Mouse (Mus musculus) heart, adult 8-10 months (tissue): ENCODE measurements at regions not wholly inside any gene's neighbourhood (a gene's known extent, or its start where the extent isn't known, plus 50 kb on each side); places are given as distances from the start of the nearest gene placed in this dataset.
A peak's percentile ranks its signal among the peaks of the same experiment; 100 is the strongest.

ENCODE experiments used
- DNase-seq: peaks from one replicate; pipeline ENCODE4 v3.0.0; 2022; ENCODE audit warnings: low spot score

GRCm38 (mm10) chr13:113536306-113536705, 82.1 kb downstream of the Snx18 start:
- DNase-seq = no peak

GRCm38 (mm10) chr13:113534664-113535455, 83.5 kb downstream of the Snx18 start:
- DNase-seq = no peak

GRCm38 (mm10) chr13:113533884-113534445, 84.4 kb downstream of the Snx18 start:
- no peak for DNase-seq

- DNase-seq = peak; percentile 64
Observed at GRCm38 (mm10) chr13:113526997-113527396, 91.4 kb downstream of the Snx18 start.

GRCm38 (mm10) chr13:113523503-113523902, 94.9 kb downstream of the Snx18 start:
- DNase-seq = no peak

- DNase-seq = no peak
Observed at GRCm38 (mm10) chr13:113518144-113518543, 100.2 kb downstream of the Snx18 start.

- no peak for DNase-seq
Observed at GRCm38 (mm10) chr13:113516102-113516501, 102.3 kb downstream of the Snx18 start.

GRCm38 (mm10) chr13:113515162-113515600, 103.2 kb downstream of the Snx18 start:
- DNase-seq = no peak

GRCm38 (mm10) chr13:113509403-113510185, 108.8 kb downstream of the Snx18 start:
- peak; percentile 92 for DNase-seq

GRCm38 (mm10) chr13:113508124-113508728, 110.1 kb downstream of the Snx18 start:
- DNase-seq = no peak

- DNase-seq = no peak
Observed at GRCm38 (mm10) chr13:113502528-113502927, 115.8 kb downstream of the Snx18 start.

- no peak for DNase-seq
Observed at GRCm38 (mm10) chr13:113502059-113502458, 116.3 kb downstream of the Snx18 start.

- DNase-seq = no peak
Observed at GRCm38 (mm10) chr13:113500373-113500990, 117.9 kb downstream of the Snx18 start.

- DNase-seq = no peak
Observed at GRCm38 (mm10) chr13:113499079-113499710, 119.2 kb downstream of the Snx18 start.

- DNase-seq = no peak
Observed at GRCm38 (mm10) chr13:113495595-113496285, 122.6 kb downstream of the Snx18 start.

- no peak for DNase-seq
Observed at GRCm38 (mm10) chr13:113495136-113495535, 123.2 kb downstream of the Snx18 start.

GRCm38 (mm10) chr13:113494688-113495087, 123.7 kb downstream of the Snx18 start:
- DNase-seq = no peak

GRCm38 (mm10) chr13:113489951-113490822, 128.2 kb downstream of the Snx18 start:
- DNase-seq = peak; percentile 34

GRCm38 (mm10) chr13:113486368-113486955, 131.9 kb downstream of the Snx18 start:
- no peak for DNase-seq
